Mouse (Mus musculus): ENCODE measurements at regions not wholly inside any gene's neighbourhood (a gene's known extent, or its start where the extent isn't known, plus 50 kb on each side); places are given as distances from the start of the nearest gene placed in this dataset.

- no peak for TF ChIP-seq CTCF (IDR thresholded peaks at IDR 0.05; ENCODE audit: low read depth)
- no peak for TF ChIP-seq EP300 (IDR thresholded peaks at IDR 0.05; ENCODE audit: low read depth)
These were observed 149.7 kb downstream of the 4933412E24Rik start for GRCm38 (mm10) chr15:59866701-59867100.

Measured in liver, postnatal 0 days (tissue).